Mouse (Mus musculus) forebrain, embryonic 11.5 days (tissue): ENCODE measurements around the gene Pole3. TPM values are rescaled to one million over a fixed set of nuclear protein-coding genes. Genes with fewer than 3 reads are reported as not detected.
"Not testable (repeated sequence)": the region's sequence is repeated elsewhere in the genome, so short reads cannot be mapped to it uniquely, and the experiment has no call there.

ENCODE experiments used
- ATAC-seq: fragments of 200-750 bp; cut with Nextera tagmentation; replicated peaks from 2 replicates; pipeline ENCODE4 v1.8.0; 2017; ENCODE audit warnings: moderate TSS enrichment; ENCODE audit not compliant: low FRiP score
- DNase-seq: peaks from one replicate; pipeline ENCODE4 v3.0.0-alpha.2; 2017; ENCODE audit warnings: low spot score
- H3K27ac ChIP-seq: fragments of 300-500 bp; sonication (generic); 2 replicates; pipeline ENCODE4 v1.5.1; 2014; ENCODE audit warnings: low read depth, low read length
- H3K27me3 ChIP-seq: fragments of 300-500 bp; sonication (generic); 2 replicates; pipeline ENCODE4 v1.6.1; 2014; ENCODE audit warnings: mild to moderate bottlenecking, low read length, mixed read lengths; ENCODE audit not compliant: control insufficient read depth, insufficient read depth
- H3K36me3 ChIP-seq: fragments of 300-500 bp; sonication (generic); 2 replicates; pipeline ENCODE4 v1.6.1; 2014; ENCODE audit warnings: mild to moderate bottlenecking, low read length, moderate library complexity, mixed read lengths; ENCODE audit not compliant: control insufficient read depth, insufficient read depth
- H3K4me1 ChIP-seq: fragments of 300-500 bp; sonication (generic); replicated peaks from 2 replicates; pipeline ENCODE4 v1.6.1; 2014; ENCODE audit warnings: low read length, mixed read lengths; ENCODE audit not compliant: control insufficient read depth, insufficient read depth
- H3K4me2 ChIP-seq: fragments of 300-500 bp; sonication (generic); 2 replicates; pipeline ENCODE4 v1.6.1; 2014; ENCODE audit warnings: low read depth, mild to moderate bottlenecking, low read length, moderate library complexity, mixed read lengths; ENCODE audit not compliant: severe bottlenecking
- H3K4me3 ChIP-seq: fragments of 300-500 bp; sonication (generic); 2 replicates; pipeline ENCODE4 v1.5.1; 2014; ENCODE audit warnings: low read depth, low read length
- H3K9ac ChIP-seq: fragments of 300-500 bp; sonication (generic); 2 replicates; pipeline ENCODE4 v1.6.1; 2014; ENCODE audit warnings: low read length
- H3K9me3 ChIP-seq: fragments of 300-500 bp; sonication (generic); 2 replicates; pipeline ENCODE4 v1.6.1; 2016; ENCODE audit warnings: low read length, mixed read lengths; ENCODE audit not compliant: control insufficient read depth
- WGBS: fragments of 180-500 bp; shearing (Covaris S2); extraction: QIAGEN DNeasy Blood & Tissue Kit; methylation state at CpG from one replicate; pipeline ENCODE4 v1.1.7; 2014; 5-methylcytosine and 5-hydroxymethylcytosine counted together
- polyA plus RNA-seq: library from polyadenylated mRNA; unstranded; fragments of >200 nt; fragmentation: Nextera tagmentation; extraction: Ambion mirVana; gene quantifications from 2 replicates; pipeline ENCODE4 v1.2.1, GENCODE M21; 2014

Gene Pole3
- polyA plus RNA-seq, 1 experiment from 2014 or later: 132 TPM

GRCm38 (mm10) chr4:62479593-62479936 lies 45.3 kb downstream of the Pole3 start:
- not testable (repeated sequence) for H3K27ac ChIP-seq, H3K4me1 ChIP-seq, ATAC-seq, DNase-seq, H3K36me3 ChIP-seq, H3K9ac ChIP-seq, H3K9me3 ChIP-seq
- Histone ChIP-seq H3K27me3 (peaks cover 20% of the 10 kb centered on the region), H3K4me3 (peak overlapping the region; percentile 37), H3K4me2 (peak overlapping the region; percentile 75)
- WGBS: 15% methylated on average over 11 of the region's 11 CpGs

GRCm38 (mm10) chr4:62477542-62478244 lies 47.2 kb downstream of the Pole3 start:
- Histone ChIP-seq H3K4me1 (no peaks in the 10 kb centered on the region; the same call in 1 of the 2 replicates), H3K9ac (no peak overlapping the region), H3K36me3 (no peaks in the 10 kb centered on the region), H3K27ac (no peak overlapping the region), H3K9me3 (no peaks in the 10 kb centered on the region), H3K27me3 (peaks cover 20% of the 10 kb centered on the region), H3K4me3 (no peak overlapping the region), H3K4me2 (no peak overlapping the region)
- ATAC-seq (no peak), DNase-seq (no peak)
- WGBS: 89% methylated on average over 6 of the region's 6 CpGs

DNA sequence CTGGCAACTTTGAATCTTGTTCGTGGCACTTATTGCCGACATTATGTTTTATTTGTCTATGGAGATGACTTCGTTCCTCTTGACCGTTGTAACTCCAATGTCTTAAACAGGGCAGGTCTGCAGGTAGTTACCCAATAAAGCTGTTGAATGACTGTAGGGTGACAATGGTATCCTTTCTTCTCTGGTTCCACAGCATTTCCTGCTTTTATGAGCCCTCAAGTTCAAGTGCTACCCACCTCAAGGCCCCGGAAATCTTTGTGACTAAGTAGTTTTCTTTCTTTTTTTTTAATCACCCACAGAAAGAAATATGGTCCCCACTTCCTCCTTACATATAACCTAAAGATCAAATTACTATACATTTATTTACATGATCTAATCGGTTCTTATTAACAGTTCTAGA lies 49.1 kb downstream of the Pole3 start:
- DNase-seq: no peak
- Histone ChIP-seq H3K4me2 (no peak overlapping the region), H3K4me3 (no peak overlapping the region), H3K36me3 (no peaks in the 10 kb centered on the region), H3K9me3 (no peaks in the 10 kb centered on the region), H3K9ac (no peak overlapping the region), H3K4me1 (no peaks in the 10 kb centered on the region; the same call in 1 of the 2 replicates), H3K27ac (no peak overlapping the region), H3K27me3 (peaks cover 16% of the 10 kb centered on the region)
- 91% methylated on average over 6 of the region's 6 CpGs for WGBS
- ATAC-seq: no peak

- Histone ChIP-seq H3K9me3 (no peaks in the 10 kb centered on the region), H3K4me2 (no peak overlapping the region), H3K4me1 (no peaks in the 10 kb centered on the region; the same call in 1 of the 2 replicates), H3K9ac (no peak overlapping the region), H3K36me3 (no peaks in the 10 kb centered on the region), H3K4me3 (no peak overlapping the region), H3K27me3 (peaks cover 10% of the 10 kb centered on the region), H3K27ac (no peak overlapping the region)
- WGBS: 78% methylated on average over 2 of the region's 2 CpGs
- DNase-seq: no peak
- no peak for ATAC-seq
Observed at GRCm38 (mm10) chr4:62475131-62475530, 49.7 kb downstream of the Pole3 start.

Other genes starting within 250 kb of the Pole3 start
- gene Fkbp15, start 164.5 kb downstream of the Pole3 start, polyA plus RNA-seq: 18.5 and 23.4 TPM in 2 replicates
- gene Slc31a1, start 164.3 kb downstream of the Pole3 start, polyA plus RNA-seq: 49.9 and 51.7 TPM in 2 replicates
- 185 and 190 TPM in 2 replicates for gene Cdc26, start 116.4 kb downstream of the Pole3 start, polyA plus RNA-seq
- gene Prpf4, start 116.3 kb downstream of the Pole3 start, polyA plus RNA-seq: 34.9 and 35.7 TPM in 2 replicates
- gene Rnf183, start 89.8 kb downstream of the Pole3 start, polyA plus RNA-seq: not detected in 2 replicates
- 11.5 and 14.3 TPM in 2 replicates for gene Wdr31, start 54.2 kb downstream of the Pole3 start, polyA plus RNA-seq
- 0.96 and 0.98 TPM in 2 replicates for gene Bspry, start 45.0 kb downstream of the Pole3 start, polyA plus RNA-seq
- gene Hdhd3, start 21.6 kb downstream of the Pole3 start, polyA plus RNA-seq: 9.1 and 10.1 TPM in 2 replicates
- 89.3 and 98.2 TPM in 2 replicates for gene Alad, start 5.2 kb downstream of the Pole3 start, polyA plus RNA-seq
- 1.1 and 1.8 TPM in 2 replicates for gene 4933430I17Rik, start 301 bp upstream of the Pole3 start, polyA plus RNA-seq
- 33.6 and 39.7 TPM in 2 replicates for gene Rgs3, start 34.8 kb upstream of the Pole3 start, polyA plus RNA-seq